Comparison of ENCODE assay signal across 9 mouse cellular contexts in the genomic region with DNA sequence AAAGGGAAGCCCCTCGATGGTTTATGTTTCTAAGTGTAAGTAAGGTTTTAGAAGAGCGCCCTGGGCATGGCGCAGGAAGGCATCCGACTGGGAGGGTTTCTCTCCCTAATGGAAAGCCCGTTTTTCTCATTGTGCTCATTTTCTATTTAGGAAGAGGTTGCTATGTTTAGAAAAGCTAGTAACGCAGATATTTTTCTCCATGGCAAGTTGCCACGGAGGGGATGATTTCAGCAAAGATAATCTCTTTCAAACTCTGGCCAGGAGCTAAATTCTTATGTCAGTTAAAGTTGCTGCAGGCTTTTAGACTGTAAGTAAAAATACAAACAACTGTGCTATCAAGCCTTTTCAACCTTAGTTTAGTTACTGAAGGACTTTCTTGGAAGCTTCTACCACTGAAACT.
DNase-seq lines count a peak whose midpoint lies in the region; ATAC-seq and TF ChIP-seq lines count a peak whose summit lies in the region.
"Had no signal": no experiment of that assay in that cellular context is flagged by ENCODE, and none has a peak within 500 bp of the region (broad histone marks: within the 10 kb centered on the region; RNA-seq: fewer than 3 reads in every experiment).

No protein-coding gene starts in this region.

- H3K4me2 ChIP-seq in hindbrain, embryonic 11.5 days (replicated peaks; ENCODE audit: low read depth, low read length) = no peak overlapping the region
- 0 out of 2 replicates have a peak overlapping the region, but pooled peaks have one; percentile 6 for H3K4me2 ChIP-seq in heart, embryonic 14.5 days (ENCODE audit: low read length)
- H3K4me2 ChIP-seq in limb, embryonic 14.5 days (replicated peaks; ENCODE audit: low read depth, low read length, severe bottlenecking) = no peak overlapping the region
- H3K4me2 ChIP-seq: liver, embryonic 15.5 days had no signal

- no peak for ATAC-seq in hindbrain, embryonic 11.5 days (ENCODE audit: low FRiP score)
- no peak for ATAC-seq in heart, embryonic 14.5 days (ENCODE audit: insufficient number of reproducible peaks, insufficient read depth, low FRiP score, low read depth)
- no peak for ATAC-seq in limb, embryonic 14.5 days (ENCODE audit: low FRiP score, low read depth)

- TF ChIP-seq POLR2A in limb, embryonic 14.5 days (IDR thresholded peaks at IDR 0.05; ENCODE audit: borderline replicate concordance, extremely low read depth, insufficient read depth, insufficient read length) = no peak

- no peak overlapping the region for H3K9ac ChIP-seq in hindbrain, embryonic 11.5 days (ENCODE audit: low read depth, low read length)
- H3K9ac ChIP-seq in heart, embryonic 14.5 days (ENCODE audit: low read length) = no peak overlapping the region
- no peak overlapping the region for H3K9ac ChIP-seq in limb, embryonic 14.5 days (ENCODE audit: low read depth, low read length, severe bottlenecking)
- H3K9ac ChIP-seq: liver, embryonic 15.5 days had no signal

- H3K4me1 ChIP-seq in hindbrain, embryonic 10.5 days (replicated peaks) = peaks cover 60% of the 10 kb centered on the region
- H3K4me1 ChIP-seq in hindbrain, embryonic 11.5 days (replicated peaks; ENCODE audit: control insufficient read depth, insufficient read depth, low read length) = 0 out of 2 replicates have a peak, but pooled peaks cover 2% of the 10 kb centered on the region
- H3K4me1 ChIP-seq in heart, embryonic 14.5 days (ENCODE audit: control insufficient read depth in 2 of 2, insufficient read depth in 2 of 2, low read length in 2 of 2) = peaks cover 12 to 20% of the 10 kb centered on the region in 2 experiments
- H3K4me1 ChIP-seq in limb, embryonic 14.5 days (ENCODE audit: control insufficient read depth, insufficient read depth, low read length) = peaks cover 19% of the 10 kb centered on the region
- H3K4me1 ChIP-seq: liver, embryonic 15.5 days had no signal

- H3K36me3 ChIP-seq in hindbrain, embryonic 10.5 days = peaks cover 25% of the 10 kb centered on the region
- H3K36me3 ChIP-seq in hindbrain, embryonic 11.5 days (ENCODE audit: control insufficient read depth, insufficient read depth, low read length) = no peaks in the 10 kb centered on the region
- H3K36me3 ChIP-seq in heart, embryonic 14.5 days (ENCODE audit: control insufficient read depth, insufficient read depth, low read length) = peaks cover 45% of the 10 kb centered on the region
- H3K36me3 ChIP-seq in limb, embryonic 14.5 days (ENCODE audit: control insufficient read depth, insufficient read depth, low read length) = peaks cover 39% of the 10 kb centered on the region

- peak overlapping the region; percentile 83 for H3K27ac ChIP-seq in hindbrain, embryonic 10.5 days
- H3K27ac ChIP-seq in hindbrain, embryonic 11.5 days (ENCODE audit: low read depth, low read length) = no peak overlapping the region
- peak overlapping the region in 1 of 2 experiments; percentile 62; a peak in 2 of 4 replicates for H3K27ac ChIP-seq in heart, embryonic 14.5 days (replicated peaks in 1 of 2; ENCODE audit: control insufficient read depth in 1 of 2, insufficient read depth in 1 of 2, low read depth in 2 of 2, low read length in 2 of 2)
- H3K27ac ChIP-seq in limb, embryonic 14.5 days (replicated peaks; ENCODE audit: low read depth, low read length) = peak overlapping the region; percentile 76; the same call in 1 of the 2 replicates
- H3K27ac ChIP-seq: liver, embryonic 15.5 days had no signal

- H3K4me3 ChIP-seq in hindbrain, embryonic 10.5 days = no peak overlapping the region
- H3K4me3 ChIP-seq in hindbrain, embryonic 11.5 days (ENCODE audit: low read depth, low read length) = no peak overlapping the region
- H3K4me3 ChIP-seq in heart, embryonic 14.5 days (ENCODE audit: control insufficient read depth in 1 of 2, insufficient read depth in 1 of 2, low read depth in 1 of 2, low read length in 2 of 2) = no peak overlapping the region
- H3K4me3 ChIP-seq in limb, embryonic 14.5 days (replicated peaks; ENCODE audit: low read length) = no peak overlapping the region
- H3K4me3 ChIP-seq: liver, embryonic 15.5 days had no signal

- no peak for DNase-seq in hindbrain, embryonic 10.5 days (ENCODE audit: low spot score)
- no peak for DNase-seq in hindbrain, embryonic 11.5 days (ENCODE audit: low spot score)
- DNase-seq in adrenal gland, postnatal 14 days = peak; percentile 26
- peak; percentile 74 for DNase-seq in limb, embryonic 14.5 days (ENCODE audit: low spot score)
- no peak for DNase-seq in embryo, embryonic 10.5 days (ENCODE audit: low spot score)
- no peak for DNase-seq in left cerebral cortex, adult 11 months (ENCODE audit: low spot score)
- DNase-seq in thymus, postnatal 14 days = no peak

- WGBS in hindbrain, embryonic 10.5 days = 71% methylated on average over 7 of the region's 7 CpGs
- 69% methylated on average over 7 of the region's 7 CpGs for WGBS in hindbrain, embryonic 11.5 days
- WGBS in heart, embryonic 14.5 days = 50% methylated on average over 7 of the region's 7 CpGs
- 67% methylated on average over 7 of the region's 7 CpGs for WGBS in limb, embryonic 14.5 days

- no peaks in the 10 kb centered on the region for H3K27me3 ChIP-seq in hindbrain, embryonic 10.5 days (ENCODE audit: insufficient read depth, poor library complexity, severe bottlenecking)
- no peaks in the 10 kb centered on the region for H3K27me3 ChIP-seq in hindbrain, embryonic 11.5 days (ENCODE audit: control insufficient read depth, insufficient read depth, low read length)
- H3K27me3 ChIP-seq in heart, embryonic 14.5 days (ENCODE audit: control insufficient read depth, insufficient read depth, low read length) = no peaks in the 10 kb centered on the region
- H3K27me3 ChIP-seq in limb, embryonic 14.5 days (ENCODE audit: control insufficient read depth, insufficient read depth, low read length) = no peaks in the 10 kb centered on the region
- H3K27me3 ChIP-seq: liver, embryonic 15.5 days had no signal

- no peaks in the 10 kb centered on the region for H3K9me3 ChIP-seq in hindbrain, embryonic 10.5 days
- H3K9me3 ChIP-seq in hindbrain, embryonic 11.5 days (ENCODE audit: control insufficient read depth, low read length) = no peaks in the 10 kb centered on the region
- no peaks in the 10 kb centered on the region for H3K9me3 ChIP-seq in heart, embryonic 14.5 days (ENCODE audit: control insufficient read depth, low read length)
- no peaks in the 10 kb centered on the region for H3K9me3 ChIP-seq in limb, embryonic 14.5 days (ENCODE audit: control insufficient read depth, low read length)
- H3K9me3 ChIP-seq: liver, embryonic 15.5 days had no signal

Comparison
In these comparisons a context has a peak if more than half of its experiments do, and no peak if none do; other contexts are left out.
1. DNase-seq: peak in adrenal gland, postnatal 14 days (single experiment) and limb, embryonic 14.5 days (single experiment); none in hindbrain, embryonic 10.5 days (single experiment), hindbrain, embryonic 11.5 days (single experiment), embryo, embryonic 10.5 days (single experiment), left cerebral cortex, adult 11 months (single experiment) and thymus, postnatal 14 days (single experiment).